Mouse (Mus musculus) testis, adult 10 weeks (tissue): ENCODE data around the gene Gm4027. TPM values are rescaled to one million over a fixed set of nuclear protein-coding genes. Genes with fewer than 3 reads are reported as not detected.

Experiments used
- polyA plus RNA-seq: library from polyadenylated mRNA; stranded (reverse); fragments of 350-450 nt; fragmentation: Illumina TruSeq; extraction: RNeasy Lipid Tissue Mini Kit (QIAGEN cat#74804); gene quantifications from one replicate; pipeline ENCODE4 v1.2.3, GENCODE M21; 2014; ENCODE audit warnings: low read depth, low replicate concordance

Gm4027 gene
- 9.2 TPM for polyA plus RNA-seq

GRCm38 (mm10) chr12:87618569-87618968 is at the start of gene Gm4027:
Gene Gm4027, plus strand, starts transcription at chr12:87618869.

GRCm38 (mm10) chr12:87602388-87602787 is 16.3 kb upstream of the Gm4027 start, which contains the start of gene Oog1:
Gene Oog1, plus strand, starts transcription at chr12:87602688.

GRCm38 (mm10) chr12:87644520-87644919 is 25.9 kb downstream of the Gm4027 start, which contains the start of gene Gm16381:
Gene Gm16381, minus strand, starts transcription at chr12:87644620.

Other genes with a start within 250 kb of the Gm4027 start
- gene Sptlc2, start 230.5 kb upstream of the Gm4027 start, polyA plus RNA-seq, result 56.2 TPM
- gene Slirp, start 175.0 kb upstream of the Gm4027 start, polyA plus RNA-seq, result 128 TPM
- 28.0 TPM for gene Alkbh1, start 174.9 kb upstream of the Gm4027 start, polyA plus RNA-seq
- gene Snw1, start 146.6 kb upstream of the Gm4027 start, polyA plus RNA-seq, result 94.8 TPM
- gene Gm5788, start 124.1 kb upstream of the Gm4027 start, polyA plus RNA-seq, result not detected
- gene Gm8300, start 104.6 kb upstream of the Gm4027 start, polyA plus RNA-seq, result not detected
- gene Oog1, start 16.2 kb upstream of the Gm4027 start, polyA plus RNA-seq, result 0.25 TPM
- gene Gm16381, start 25.8 kb downstream of the Gm4027 start, polyA plus RNA-seq, result not detected
- not detected for gene Gm21319, start 156.9 kb downstream of the Gm4027 start, polyA plus RNA-seq
- not detected for gene Gm21936, start 176.6 kb downstream of the Gm4027 start, polyA plus RNA-seq
- gene BB287469, start 197.7 kb downstream of the Gm4027 start, polyA plus RNA-seq, result 10.9 TPM
- not detected for gene Gm2001, start 223.5 kb downstream of the Gm4027 start, polyA plus RNA-seq